Mouse (Mus musculus) testis, adult 2 months (tissue): ENCODE data around the gene Astn2. TPM values are rescaled to one million over a fixed set of nuclear protein-coding genes. Genes with fewer than 3 reads are reported as not detected.

ENCODE experiments used
- H3K27ac ChIP-seq: fragments of 200-500 bp; 2 replicates; pipeline ENCODE4 v1.5.1; 2012; ENCODE audit warnings: low read depth, low read length; ENCODE audit not compliant: control insufficient read depth, insufficient read depth
- H3K27me3 ChIP-seq: fragments of 200-500 bp; 2 replicates; pipeline ENCODE4 v1.6.1; 2012; ENCODE audit warnings: mild to moderate bottlenecking, low read length, moderate library complexity; ENCODE audit not compliant: control insufficient read depth, insufficient read depth
- H3K36me3 ChIP-seq: fragments of 200-500 bp; 2 replicates; pipeline ENCODE4 v1.6.1; 2012; ENCODE audit warnings: mild to moderate bottlenecking, low read length; ENCODE audit not compliant: control insufficient read depth, insufficient read depth
- H3K4me1 ChIP-seq: fragments of 200-500 bp; 2 replicates; pipeline ENCODE4 v1.6.1; 2012; ENCODE audit warnings: low read length; ENCODE audit not compliant: control insufficient read depth, insufficient read depth
- H3K4me3 ChIP-seq: fragments of 200-500 bp; 2 replicates; pipeline ENCODE4 v1.5.1; 2012; ENCODE audit warnings: low read depth, mild to moderate bottlenecking, low read length, moderate library complexity, mixed read lengths; ENCODE audit not compliant: control insufficient read depth
- CTCF ChIP-seq: fragments of 200-500 bp; IDR thresholded peaks from 2 replicates; pipeline ENCODE4 v1.5.1; 2012; ENCODE audit warnings: low read depth, mild to moderate bottlenecking, inconsistent platforms, low read length, moderate library complexity; ENCODE audit not compliant: control insufficient read depth, insufficient read depth, insufficient replicate concordance
- POLR2A ChIP-seq: fragments of 200-500 bp; IDR thresholded peaks from 2 replicates; pipeline ENCODE4 v1.6.1; 2012; ENCODE audit warnings: low read depth, mild to moderate bottlenecking, inconsistent platforms, low read length, moderate library complexity; ENCODE audit not compliant: control insufficient read depth
- polyA plus RNA-seq: library from polyadenylated mRNA; depleted of rRNA; stranded (reverse); fragments of >200 nt; gene quantifications from 2 replicates; pipeline ENCODE4 v1.2.3, GENCODE M21; 2012

Gene Astn2
- polyA plus RNA-seq, 1 experiment: 0.20 TPM

DNA sequence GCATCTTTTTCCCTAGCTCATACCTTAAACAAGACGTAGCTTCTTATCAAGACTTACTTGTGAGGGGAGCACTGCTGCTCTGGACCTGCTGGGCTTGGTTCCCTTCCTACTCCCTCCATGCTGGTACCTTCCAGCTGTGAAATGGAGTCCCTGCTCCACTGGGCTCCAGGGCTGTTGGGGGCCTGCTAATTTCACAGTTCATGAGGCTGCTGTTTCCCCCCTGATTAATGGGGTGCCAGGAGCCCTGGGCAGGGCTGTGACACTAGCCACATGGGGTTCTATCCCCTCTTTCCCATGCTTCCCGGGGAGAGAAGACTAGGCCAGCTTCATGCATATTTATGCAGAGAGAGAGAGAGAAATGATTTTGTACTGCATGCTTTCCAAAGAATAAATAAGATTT, 234.9 kb downstream of the Astn2 start:
- Histone ChIP-seq H3K27me3 (no peaks in the 10 kb centered on the region), H3K4me3 (no peak overlapping the region), H3K36me3 (no peaks in the 10 kb centered on the region), H3K4me1 (no peaks in the 10 kb centered on the region), H3K27ac (no peak overlapping the region)
- TF ChIP-seq CTCF (no peak), POLR2A (no peak)

DNA sequence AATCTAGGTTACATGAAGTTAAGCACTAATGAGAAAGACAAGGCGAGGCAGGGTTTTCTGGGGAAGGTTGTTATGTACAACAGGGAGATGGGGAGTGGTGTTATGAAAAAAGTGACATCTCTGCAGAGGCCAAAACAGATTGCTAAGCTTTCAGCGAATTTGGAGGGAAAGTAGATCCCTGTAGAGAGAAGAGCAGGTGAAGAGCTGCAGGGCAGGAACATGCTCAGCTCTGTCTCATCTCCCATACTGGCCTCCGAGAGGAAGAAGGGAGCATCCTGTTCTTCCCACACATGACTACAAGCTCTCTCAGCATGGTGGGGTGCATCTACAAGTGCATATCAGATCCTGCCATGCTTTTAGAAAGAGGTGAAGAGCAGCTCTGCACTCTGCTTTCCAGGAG, 245.7 kb downstream of the Astn2 start:
- TF ChIP-seq CTCF (no peak), POLR2A (no peak)
- H3K27me3 ChIP-seq: no peaks in the 10 kb centered on the region

DNA sequence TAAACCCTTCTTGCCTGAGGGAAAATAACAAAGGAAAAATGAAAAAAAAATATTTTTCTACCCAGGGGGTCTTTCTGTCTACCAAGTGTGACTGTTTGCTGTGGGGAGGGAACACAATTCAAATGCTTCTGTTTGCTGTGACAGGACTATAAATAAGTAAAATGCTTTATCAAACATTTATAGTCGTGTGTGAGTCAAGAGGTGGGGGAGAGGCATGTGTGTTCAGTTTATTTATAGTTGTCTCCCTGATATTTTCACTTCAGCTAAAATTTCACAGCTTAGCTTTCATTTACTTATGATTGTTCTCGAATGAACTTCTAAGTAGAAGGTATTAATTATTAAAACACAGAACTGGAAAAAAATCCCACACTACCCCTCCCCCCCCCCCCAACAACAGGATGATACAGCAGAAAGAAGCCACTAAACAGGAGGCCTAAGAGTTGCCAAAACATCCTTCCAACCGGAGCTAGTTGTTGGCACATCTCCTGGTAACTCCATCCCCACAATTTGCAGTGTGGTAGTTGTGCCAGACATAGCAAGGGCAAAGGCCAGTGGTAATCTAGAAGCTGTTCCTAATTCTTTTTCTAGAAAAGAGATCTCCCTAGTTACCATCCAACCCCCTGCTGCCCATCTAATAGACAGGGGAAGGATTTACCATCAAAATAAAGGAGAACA, 246.8 kb downstream of the Astn2 start:
- TF ChIP-seq POLR2A: no peak
- TF ChIP-seq CTCF: no peak
- Histone ChIP-seq H3K27me3 (no peaks in the 10 kb centered on the region), H3K27ac (no peak overlapping the region), H3K4me3 (no peak overlapping the region), H3K36me3 (no peaks in the 10 kb centered on the region), H3K4me1 (no peaks in the 10 kb centered on the region)

More for the DNA sequence above, 245.7 kb downstream of the Astn2 start:
- no peaks in the 10 kb centered on the region for H3K36me3 ChIP-seq
- H3K4me1 ChIP-seq: no peaks in the 10 kb centered on the region
- no peak overlapping the region for H3K4me3 ChIP-seq
- no peak overlapping the region for H3K27ac ChIP-seq

DNA sequence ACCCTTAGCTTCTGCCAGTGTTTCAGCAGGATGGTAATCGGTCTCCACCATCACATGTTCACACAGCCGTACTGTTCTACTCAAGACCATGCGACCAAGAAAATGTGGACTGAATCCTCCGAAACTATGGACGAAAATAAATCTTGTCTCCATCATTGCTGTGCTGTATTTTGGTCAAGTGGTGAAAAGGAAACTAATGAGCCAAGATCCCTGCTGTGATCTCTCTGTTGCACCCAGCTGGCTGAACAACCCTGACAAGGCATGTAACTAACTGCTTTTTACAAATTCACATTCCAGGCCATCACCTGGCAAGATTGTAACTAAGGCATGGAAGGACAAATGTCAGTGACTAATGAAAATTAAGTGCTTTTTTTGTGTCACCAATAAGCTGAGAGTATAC, 257.9 kb downstream of the Astn2 start:
- no peak overlapping the region for H3K4me3 ChIP-seq
- H3K36me3 ChIP-seq: no peaks in the 10 kb centered on the region
- TF ChIP-seq POLR2A (no peak), CTCF (no peak)
- no peaks in the 10 kb centered on the region for H3K4me1 ChIP-seq
- H3K27ac ChIP-seq: no peak overlapping the region
- no peaks in the 10 kb centered on the region for H3K27me3 ChIP-seq

DNA sequence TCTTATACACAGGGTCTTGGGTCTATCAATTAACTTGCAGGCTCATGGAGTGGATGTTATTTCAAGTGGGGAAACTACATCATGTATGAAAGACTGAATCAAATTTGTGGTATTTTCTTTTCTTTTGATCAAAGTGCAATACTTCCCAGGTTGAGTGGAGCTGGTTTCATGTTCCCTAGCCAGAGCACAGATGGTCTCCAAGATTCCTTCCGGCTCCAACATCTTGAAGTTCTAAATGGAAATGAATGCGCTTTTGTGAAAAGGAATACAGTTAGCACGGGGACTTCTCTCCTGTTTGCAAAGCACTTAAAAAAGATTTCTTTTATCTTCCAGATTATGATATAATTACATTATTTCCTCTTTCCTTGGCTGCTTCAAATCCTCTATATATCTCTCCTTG, 278.2 kb downstream of the Astn2 start:
- Histone ChIP-seq H3K36me3 (no peaks in the 10 kb centered on the region), H3K27ac (no peak overlapping the region), H3K4me1 (no peaks in the 10 kb centered on the region), H3K27me3 (no peaks in the 10 kb centered on the region), H3K4me3 (no peak overlapping the region)
- TF ChIP-seq CTCF (no peak), POLR2A (no peak)

DNA sequence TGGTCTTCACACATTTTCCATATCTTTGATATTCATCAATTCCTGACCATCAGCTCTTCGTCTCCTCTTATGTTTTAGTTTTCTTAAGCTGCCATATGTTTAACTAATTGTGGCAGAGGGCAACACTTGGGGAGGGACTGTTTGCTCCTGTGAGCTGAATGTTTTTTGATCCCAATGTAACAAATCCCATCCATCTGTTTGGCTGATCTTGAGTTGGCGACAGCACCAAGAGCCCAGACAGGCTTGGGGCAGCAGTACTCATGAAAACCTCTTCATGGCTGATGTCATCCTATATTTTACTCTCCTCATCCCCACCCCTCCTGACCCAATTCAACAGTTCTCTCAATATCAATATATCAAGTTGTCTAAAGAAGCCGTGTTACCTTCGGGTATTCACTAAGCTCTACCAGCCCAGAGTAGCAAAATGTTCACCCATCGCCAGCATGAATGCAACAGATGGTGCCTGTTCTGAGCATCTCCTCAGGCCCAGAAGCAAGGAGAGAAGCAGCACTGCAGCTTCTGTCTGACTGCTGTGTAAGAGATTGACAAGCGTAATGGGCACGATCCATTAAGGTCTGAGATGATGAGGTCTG, 281.5 kb downstream of the Astn2 start:
- TF ChIP-seq POLR2A (no peak), CTCF (no peak)
- H3K27ac ChIP-seq: no peak overlapping the region
- no peaks in the 10 kb centered on the region for H3K27me3 ChIP-seq
- H3K4me1 ChIP-seq: no peaks in the 10 kb centered on the region
- H3K4me3 ChIP-seq: no peak overlapping the region
- H3K36me3 ChIP-seq: no peaks in the 10 kb centered on the region

DNA sequence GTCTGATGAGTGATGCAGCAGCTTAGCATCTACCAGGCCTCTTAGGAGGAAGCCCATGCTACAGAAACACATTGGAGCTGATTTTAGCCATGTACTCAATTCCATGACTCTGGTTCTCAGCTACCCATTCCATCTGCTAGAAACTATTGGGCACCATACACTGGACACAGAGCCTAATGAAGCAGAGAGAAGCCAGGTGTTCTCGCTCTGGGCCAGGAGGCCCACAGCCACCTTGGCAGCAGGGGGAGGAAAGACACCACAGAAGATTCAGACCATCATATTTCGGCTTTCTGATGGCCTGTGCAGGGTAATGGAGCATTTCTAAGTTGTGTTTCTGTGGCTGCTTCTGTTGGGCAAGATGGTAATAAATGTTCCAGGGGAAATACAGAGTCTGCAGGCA, 290.2 kb downstream of the Astn2 start:
- TF ChIP-seq POLR2A: no peak
- TF ChIP-seq CTCF: no peak
- Histone ChIP-seq H3K4me3 (no peak overlapping the region), H3K36me3 (no peaks in the 10 kb centered on the region), H3K4me1 (no peaks in the 10 kb centered on the region), H3K27ac (no peak overlapping the region), H3K27me3 (no peaks in the 10 kb centered on the region)
